Mouse (Mus musculus) retina, postnatal 1 day (tissue): Measurements from ENCODE around the gene Mrpl9.
A peak's percentile ranks its signal among the peaks of the same experiment; 100 is the strongest.

Experiments
- DNase-seq: peaks from one replicate; pipeline ENCODE4 v3.0.0-alpha.2; 2012

The Mrpl9 gene

GRCm38 (mm10) chr3:94465632-94466430 lies 22.7 kb downstream of the Mrpl9 start:
- DNase-seq = no peak

GRCm38 (mm10) chr3:94468931-94469330 lies 25.8 kb downstream of the Mrpl9 start:
- no peak for DNase-seq

- DNase-seq = peak; percentile 78
These were observed 29.5 kb downstream of the Mrpl9 start for GRCm38 (mm10) chr3:94472447-94473114.

- no peak for DNase-seq
These were observed 30.0 kb downstream of the Mrpl9 start for GRCm38 (mm10) chr3:94473115-94473505.

- peak; percentile 68 for DNase-seq
These were observed 30.6 kb downstream of the Mrpl9 start for GRCm38 (mm10) chr3:94473567-94474232.

- peak; percentile 46 for DNase-seq
These were observed 33.4 kb downstream of the Mrpl9 start for GRCm38 (mm10) chr3:94476301-94477035.

- DNase-seq = no peak
These were observed 34.3 kb downstream of the Mrpl9 start for GRCm38 (mm10) chr3:94477444-94477843.

GRCm38 (mm10) chr3:94477981-94478422 lies 34.9 kb downstream of the Mrpl9 start, which contains the start of gene Celf3:
TSS of gene Celf3 (plus strand) at chr3:94478295.
- DNase-seq = peak; percentile 95

- DNase-seq = peak; percentile 46
These were observed 35.6 kb downstream of the Mrpl9 start for GRCm38 (mm10) chr3:94478591-94479169.

- no peak for DNase-seq
These were observed 36.4 kb downstream of the Mrpl9 start for GRCm38 (mm10) chr3:94479564-94479963.

- peak; percentile 48 for DNase-seq
These were observed 37.3 kb downstream of the Mrpl9 start, which contains the start of gene Riiad1 for GRCm38 (mm10) chr3:94480291-94480884. TSS of gene Riiad1 (minus strand) at chr3:94480341.

- no peak for DNase-seq
These were observed 38.3 kb downstream of the Mrpl9 start for GRCm38 (mm10) chr3:94481429-94481828.

- peak; percentile 57 for DNase-seq
These were observed 39.8 kb downstream of the Mrpl9 start for GRCm38 (mm10) chr3:94482764-94483385.

- peak; percentile 94 for DNase-seq
These were observed 40.8 kb downstream of the Mrpl9 start for GRCm38 (mm10) chr3:94483790-94484439.

GRCm38 (mm10) chr3:94485922-94486321 lies 42.8 kb downstream of the Mrpl9 start:
- no peak for DNase-seq

GRCm38 (mm10) chr3:94487581-94487980 lies 44.5 kb downstream of the Mrpl9 start:
- no peak for DNase-seq

- DNase-seq = no peak
These were observed 54.0 kb downstream of the Mrpl9 start for GRCm38 (mm10) chr3:94497162-94497561.
